Mouse (Mus musculus) urinary bladder, postnatal 25 days (tissue): ENCODE data around the gene AC141477.1.

Experiments used
- DNase-seq: peaks from one replicate; pipeline ENCODE4 v3.0.0; 2022; ENCODE audit warnings: low spot score

The AC141477.1 gene

DNA sequence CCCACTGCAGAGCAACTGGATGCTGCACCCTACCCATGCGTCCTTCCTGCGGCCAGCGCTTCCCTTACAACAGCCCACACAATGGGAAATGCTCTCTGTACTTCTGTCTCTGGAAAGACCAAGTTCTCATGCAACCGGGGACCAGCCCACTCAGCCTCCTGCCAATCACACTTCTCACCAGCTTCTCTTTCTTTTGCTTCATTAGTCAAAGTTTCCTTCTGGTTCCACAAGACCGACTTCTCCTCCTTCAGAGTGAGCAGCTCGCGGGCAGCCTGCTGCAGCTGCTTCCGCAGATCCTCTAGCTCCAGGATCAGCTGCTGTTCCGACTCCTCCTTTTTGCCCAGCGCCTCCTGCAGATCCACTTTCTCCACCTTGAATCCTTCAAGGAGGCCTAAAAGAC is 31.7 kb downstream of the AC141477.1 start:
- DNase-seq, result no peak

DNA sequence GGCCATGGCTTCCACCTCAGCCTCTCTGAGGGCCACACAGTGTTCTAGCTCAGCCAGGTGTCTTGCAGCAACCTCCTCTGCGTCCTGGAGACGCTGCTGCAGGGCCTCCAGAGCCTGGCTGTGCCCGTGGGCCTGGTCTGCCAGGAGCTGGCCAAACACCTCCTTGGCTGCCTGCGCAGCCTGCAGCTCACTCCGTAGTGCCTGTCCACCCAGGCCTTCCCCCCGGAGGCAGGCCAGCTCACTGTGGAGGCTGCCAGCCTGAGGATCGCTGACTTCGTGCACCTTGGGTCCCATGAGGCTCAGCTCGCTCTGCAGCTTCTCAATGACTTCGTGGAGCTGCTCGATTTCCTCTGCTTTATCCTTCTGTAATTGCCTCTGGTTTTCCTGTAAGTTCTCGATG is 47.6 kb downstream of the AC141477.1 start:
- DNase-seq, result no peak

DNA sequence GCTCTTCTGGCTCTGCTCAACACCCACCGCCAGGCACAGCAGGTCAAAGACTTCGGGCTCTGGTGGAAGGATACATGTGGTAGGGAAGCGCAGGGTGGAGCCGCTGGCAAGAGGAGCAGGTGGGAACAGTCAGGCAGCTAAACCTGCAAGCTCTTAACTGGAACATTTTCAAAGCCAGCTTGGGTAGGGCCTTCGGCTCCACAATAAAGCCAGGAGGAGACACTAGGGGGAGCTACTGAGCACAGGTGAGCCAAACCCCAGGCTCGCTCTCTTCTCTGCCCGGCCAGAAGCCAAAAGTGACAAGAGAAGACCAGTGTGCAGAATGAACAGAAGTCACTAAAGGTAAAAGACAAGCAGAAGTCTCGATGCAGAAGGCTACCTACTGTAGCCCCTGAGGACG is 48.5 kb downstream of the AC141477.1 start:
- DNase-seq, result no peak

DNA sequence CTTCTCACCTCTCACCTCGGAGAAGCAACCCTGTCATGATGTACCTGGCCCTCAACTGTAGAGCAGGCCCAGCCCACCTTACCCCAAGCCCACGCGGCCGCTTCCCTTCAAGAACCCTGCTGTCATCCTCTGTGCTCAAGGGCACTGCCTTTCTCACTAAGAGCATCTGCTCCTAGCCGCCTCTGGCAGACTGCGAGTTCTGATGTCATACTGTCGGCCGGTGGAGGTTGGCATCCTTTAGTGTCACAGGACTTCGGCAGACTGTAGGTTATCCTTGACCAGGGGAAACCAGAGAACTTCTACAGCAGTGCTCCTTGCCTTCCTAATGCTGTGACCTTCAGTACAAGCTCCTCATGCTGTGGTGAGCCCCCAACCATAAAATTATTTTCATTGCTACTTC is 49.1 kb downstream of the AC141477.1 start:
- no peak for DNase-seq
